Mouse (Mus musculus): ENCODE measurements at regions not wholly inside any gene's neighbourhood (a gene's known extent, or its start where the extent isn't known, plus 50 kb on each side); places are given as distances from the start of the nearest gene placed in this dataset.

- Histone ChIP-seq H3K9me3 (ENCODE audit: control insufficient read depth, low read length) (no peaks in the 10 kb centered on the region), H3K36me3 (ENCODE audit: control insufficient read depth, insufficient read depth, low read length) (no peaks in the 10 kb centered on the region; the same call in 1 of the 2 replicates), H3K27ac (ENCODE audit: low read depth, low read length) (no peak overlapping the region), H3K27me3 (ENCODE audit: control insufficient read depth, insufficient read depth, low read length) (no peaks in the 10 kb centered on the region), H3K4me1 (ENCODE audit: control insufficient read depth, insufficient read depth, low read length) (peaks cover 4% of the 10 kb centered on the region; the same call in 1 of the 2 replicates), H3K4me2 (no peak overlapping the region), H3K4me3 (ENCODE audit: low read depth, low read length) (no peak overlapping the region), H3K9ac (ENCODE audit: low read length) (no peak overlapping the region)
- WGBS: 73% methylated on average over 6 of the region's 6 CpGs
- ATAC-seq (ENCODE audit: low FRiP score): no peak
- no peak for DNase-seq (ENCODE audit: low spot score, missing footprints)
Measured at GRCm38 (mm10) chr11:86408686-86409579, 51.5 kb upstream of the Med13 start.

DNA sequence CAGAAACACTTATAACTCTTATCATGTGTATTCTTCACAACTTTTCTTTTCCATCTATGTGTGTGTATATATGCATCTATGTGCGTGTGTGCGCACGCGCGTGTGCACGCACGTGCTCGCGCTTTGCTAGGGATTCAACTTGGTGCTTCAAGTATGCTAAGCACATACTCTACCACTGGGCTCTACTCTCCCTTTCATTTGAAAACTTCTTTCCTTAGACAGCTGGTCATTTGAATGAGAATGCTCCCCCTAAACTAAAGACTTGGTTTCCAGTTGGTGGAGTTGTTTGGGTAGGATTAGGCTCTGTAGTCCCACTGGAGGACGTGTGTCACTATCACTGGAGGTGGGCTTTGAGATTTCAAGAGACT is 52.2 kb upstream of the Med13 start:
- no peak overlapping the region for H3K9ac ChIP-seq (ENCODE audit: low read length)
- H3K4me3 ChIP-seq (ENCODE audit: low read depth, low read length): no peak overlapping the region
- 83% methylated on average over 10 of the region's 10 CpGs for WGBS
- ATAC-seq (ENCODE audit: low FRiP score) (peak; percentile 62), DNase-seq (ENCODE audit: low spot score, missing footprints) (no peak)
- no peaks in the 10 kb centered on the region; the same call in 1 of the 2 replicates for H3K36me3 ChIP-seq (ENCODE audit: control insufficient read depth, insufficient read depth, low read length)
- H3K27me3 ChIP-seq (ENCODE audit: control insufficient read depth, insufficient read depth, low read length): no peaks in the 10 kb centered on the region
- H3K27ac ChIP-seq (ENCODE audit: low read depth, low read length): no peak overlapping the region
- peaks cover 4% of the 10 kb centered on the region; the same call in 1 of the 2 replicates for H3K4me1 ChIP-seq (ENCODE audit: control insufficient read depth, insufficient read depth, low read length)
- H3K4me2 ChIP-seq: no peak overlapping the region
- H3K9me3 ChIP-seq (ENCODE audit: control insufficient read depth, low read length): no peaks in the 10 kb centered on the region

DNA sequence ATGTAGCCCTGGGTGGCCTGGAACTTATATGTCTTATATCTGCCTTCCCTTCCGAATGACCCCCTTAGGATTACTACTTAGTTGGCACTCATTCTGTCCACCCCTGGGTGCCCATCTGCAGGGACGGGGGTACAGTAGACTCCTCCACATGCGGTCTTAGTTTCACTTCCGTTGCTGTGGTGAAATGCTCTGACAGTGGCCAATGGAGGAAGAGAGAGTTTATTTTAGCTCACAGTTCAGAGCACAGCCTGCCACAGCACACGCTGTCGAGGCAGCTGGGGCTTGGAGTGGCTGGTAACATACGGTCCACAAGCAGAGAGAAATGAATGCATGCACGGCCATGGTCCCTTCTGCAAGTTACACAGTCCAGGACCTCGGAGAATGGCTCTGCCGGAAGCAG is 53.1 kb upstream of the Med13 start:
- no peak for ATAC-seq (ENCODE audit: low FRiP score)
- no peaks in the 10 kb centered on the region for H3K27me3 ChIP-seq (ENCODE audit: control insufficient read depth, insufficient read depth, low read length)
- no peaks in the 10 kb centered on the region for H3K9me3 ChIP-seq (ENCODE audit: control insufficient read depth, low read length)
- H3K4me3 ChIP-seq (ENCODE audit: low read depth, low read length): no peak overlapping the region
- H3K4me1 ChIP-seq (ENCODE audit: control insufficient read depth, insufficient read depth, low read length): peaks cover 4% of the 10 kb centered on the region; the same call in 1 of the 2 replicates
- no peak overlapping the region for H3K9ac ChIP-seq (ENCODE audit: low read length)
- no peaks in the 10 kb centered on the region for H3K36me3 ChIP-seq (ENCODE audit: control insufficient read depth, insufficient read depth, low read length)
- WGBS: 88% methylated on average over 10 of the region's 10 CpGs
- DNase-seq (ENCODE audit: low spot score, missing footprints): no peak
- H3K27ac ChIP-seq (ENCODE audit: low read depth, low read length): no peak overlapping the region
- H3K4me2 ChIP-seq: no peak overlapping the region

- ATAC-seq (ENCODE audit: low FRiP score) (no peak), DNase-seq (ENCODE audit: low spot score, missing footprints) (no peak)
- no peak overlapping the region for H3K4me2 ChIP-seq
- no peak overlapping the region; the same call in 1 of the 2 replicates for H3K9ac ChIP-seq (ENCODE audit: low read length)
- H3K27ac ChIP-seq (ENCODE audit: low read depth, low read length): no peak overlapping the region
- peaks cover 6% of the 10 kb centered on the region; the same call in 1 of the 2 replicates for H3K4me1 ChIP-seq (ENCODE audit: control insufficient read depth, insufficient read depth, low read length)
- H3K4me3 ChIP-seq (ENCODE audit: low read depth, low read length): no peak overlapping the region
- 61% methylated on average over 13 of the region's 13 CpGs for WGBS
- H3K9me3 ChIP-seq (ENCODE audit: control insufficient read depth, low read length): no peaks in the 10 kb centered on the region
- H3K36me3 ChIP-seq (ENCODE audit: control insufficient read depth, insufficient read depth, low read length): no peaks in the 10 kb centered on the region
- no peaks in the 10 kb centered on the region for H3K27me3 ChIP-seq (ENCODE audit: control insufficient read depth, insufficient read depth, low read length)
Measured at GRCm38 (mm10) chr11:86412772-86413390, 55.5 kb upstream of the Med13 start.

DNA sequence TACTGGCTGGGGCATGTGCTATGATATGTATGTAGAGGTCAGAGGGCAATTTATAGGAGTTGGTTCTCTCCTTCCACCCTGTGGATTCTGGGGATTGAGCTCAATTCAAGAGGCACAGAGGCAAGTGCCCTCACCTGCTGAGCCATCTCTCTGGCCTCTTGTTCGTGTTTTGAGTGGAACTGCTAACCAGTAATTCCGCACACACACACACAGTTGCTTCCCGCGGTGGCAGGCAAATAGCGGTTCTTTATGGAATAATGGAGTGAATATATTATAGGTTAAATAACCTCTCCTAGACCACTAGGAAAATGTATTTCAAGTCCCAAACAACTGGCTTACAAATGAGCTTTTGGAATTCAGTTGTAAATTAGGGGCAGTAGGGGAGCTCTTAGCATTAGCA is 59.1 kb upstream of the Med13 start:
- Histone ChIP-seq H3K9ac (ENCODE audit: low read length) (no peak overlapping the region), H3K27me3 (ENCODE audit: control insufficient read depth, insufficient read depth, low read length) (no peaks in the 10 kb centered on the region)
- no peak for ATAC-seq (ENCODE audit: low FRiP score)

DNA sequence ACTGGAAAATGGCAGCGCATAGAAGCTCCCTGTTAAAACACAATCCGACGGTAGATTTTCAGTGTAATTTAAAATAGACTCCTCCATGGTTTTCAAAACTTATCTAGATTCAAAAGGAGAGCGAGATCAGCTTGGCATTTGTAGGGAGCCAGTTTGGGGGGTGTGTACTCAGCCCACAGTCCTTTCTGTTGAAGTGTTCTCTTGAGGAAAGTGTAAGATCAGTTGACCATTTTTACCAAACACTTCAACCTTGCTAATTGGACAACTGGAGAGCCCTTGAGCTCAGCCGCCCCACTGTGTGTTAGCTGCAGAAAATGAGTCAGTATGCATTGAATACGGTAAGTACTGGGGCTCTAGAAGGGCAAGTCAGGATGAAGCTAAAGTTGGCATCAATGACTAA is 59.8 kb upstream of the Med13 start:
- Histone ChIP-seq H3K9me3 (ENCODE audit: control insufficient read depth, low read length) (no peaks in the 10 kb centered on the region), H3K4me3 (ENCODE audit: low read depth, low read length) (no peak overlapping the region), H3K9ac (ENCODE audit: low read length) (no peak overlapping the region), H3K27me3 (ENCODE audit: control insufficient read depth, insufficient read depth, low read length) (no peaks in the 10 kb centered on the region), H3K4me1 (ENCODE audit: control insufficient read depth, insufficient read depth, low read length) (peaks cover 2% of the 10 kb centered on the region; the same call in 1 of the 2 replicates), H3K4me2 (no peak overlapping the region), H3K27ac (ENCODE audit: low read depth, low read length) (no peak overlapping the region), H3K36me3 (ENCODE audit: control insufficient read depth, insufficient read depth, low read length) (no peaks in the 10 kb centered on the region)
- ATAC-seq (ENCODE audit: low FRiP score): no peak
- WGBS: 73% methylated on average over 6 of the region's 6 CpGs
- DNase-seq (ENCODE audit: low spot score, missing footprints): no peak

More for the DNA sequence above, 59.1 kb upstream of the Med13 start:
- H3K4me3 ChIP-seq (ENCODE audit: low read depth, low read length): no peak overlapping the region
- H3K27ac ChIP-seq (ENCODE audit: low read depth, low read length): no peak overlapping the region
- DNase-seq (ENCODE audit: low spot score, missing footprints): no peak
- H3K4me2 ChIP-seq: no peak overlapping the region
- H3K4me1 ChIP-seq (ENCODE audit: control insufficient read depth, insufficient read depth, low read length): peaks cover 2% of the 10 kb centered on the region; the same call in 1 of the 2 replicates
- 50% methylated on average over 5 of the region's 5 CpGs for WGBS
- no peaks in the 10 kb centered on the region for H3K36me3 ChIP-seq (ENCODE audit: control insufficient read depth, insufficient read depth, low read length)
- no peaks in the 10 kb centered on the region for H3K9me3 ChIP-seq (ENCODE audit: control insufficient read depth, low read length)

DNA sequence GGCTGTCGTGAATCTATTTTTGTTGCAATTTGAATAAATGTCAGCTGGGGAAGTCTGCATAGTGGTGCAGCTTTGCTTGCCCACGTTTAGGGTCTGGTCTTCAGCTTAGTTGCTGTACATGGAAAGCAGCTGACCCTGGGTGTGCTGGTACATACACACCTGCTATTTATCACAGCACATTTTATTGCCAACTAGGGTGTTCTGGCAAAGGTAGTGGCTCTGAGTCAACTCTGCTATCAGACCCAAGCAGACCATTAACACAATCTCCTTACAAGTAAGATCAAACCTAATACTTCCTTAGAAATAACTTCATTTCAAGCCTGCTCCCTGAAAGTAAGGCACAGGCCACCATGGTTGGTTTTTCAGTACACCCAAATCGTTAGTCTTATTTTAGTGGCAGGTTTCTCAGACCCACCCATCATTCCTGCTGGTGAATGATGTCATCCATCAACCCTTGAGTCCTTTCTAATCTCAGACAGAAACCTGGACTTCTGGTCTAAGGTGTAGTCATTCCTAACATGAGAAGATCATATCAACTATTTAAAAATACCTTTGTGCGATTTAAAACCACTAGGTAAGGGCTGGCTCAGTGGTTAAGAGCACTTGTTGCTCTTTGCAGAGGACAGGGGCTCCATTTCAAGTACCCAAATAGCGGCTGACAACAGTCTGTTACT is 62.5 kb upstream of the Med13 start:
- ATAC-seq (ENCODE audit: low FRiP score): no peak
- Histone ChIP-seq H3K36me3 (ENCODE audit: control insufficient read depth, insufficient read depth, low read length) (no peaks in the 10 kb centered on the region), H3K9ac (ENCODE audit: low read length) (no peak overlapping the region), H3K4me2 (no peak overlapping the region), H3K4me3 (ENCODE audit: low read depth, low read length) (no peak overlapping the region), H3K27me3 (ENCODE audit: control insufficient read depth, insufficient read depth, low read length) (no peaks in the 10 kb centered on the region), H3K27ac (ENCODE audit: low read depth, low read length) (no peak overlapping the region), H3K4me1 (ENCODE audit: control insufficient read depth, insufficient read depth, low read length) (peaks cover 2% of the 10 kb centered on the region; the same call in 1 of the 2 replicates), H3K9me3 (ENCODE audit: control insufficient read depth, low read length) (no peaks in the 10 kb centered on the region)
- DNase-seq (ENCODE audit: low spot score, missing footprints): no peak
- WGBS: 86% methylated on average over 5 of the region's 5 CpGs

DNA sequence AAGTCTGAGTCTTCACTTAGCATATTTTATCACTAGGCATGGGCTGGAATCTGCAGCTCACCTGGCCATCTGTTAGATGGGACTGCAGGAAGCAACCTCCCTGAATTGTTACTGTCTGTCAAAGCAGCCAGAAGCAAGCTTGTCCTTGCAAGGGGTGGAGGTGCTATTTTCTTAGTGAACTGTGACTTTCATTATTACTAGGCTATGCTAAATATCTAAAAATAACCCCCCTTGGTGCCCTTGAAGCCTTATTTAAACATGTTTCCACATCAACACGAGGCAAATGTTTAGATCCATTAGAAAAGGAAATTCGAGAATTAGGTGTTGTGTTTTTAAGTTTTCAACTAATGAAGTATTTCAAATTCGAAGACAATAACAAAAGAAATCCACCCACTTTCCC is 55.5 kb upstream of the Rnft1 start:
- no peaks in the 10 kb centered on the region for H3K27me3 ChIP-seq (ENCODE audit: control insufficient read depth, insufficient read depth, low read length)
- H3K4me1 ChIP-seq (ENCODE audit: control insufficient read depth, insufficient read depth, low read length): no peaks in the 10 kb centered on the region
- no peaks in the 10 kb centered on the region for H3K36me3 ChIP-seq (ENCODE audit: control insufficient read depth, insufficient read depth, low read length)
- WGBS: 67% methylated on average over 3 of the region's 3 CpGs
- no peak overlapping the region for H3K27ac ChIP-seq (ENCODE audit: low read depth, low read length)
- DNase-seq (ENCODE audit: low spot score, missing footprints) (no peak), ATAC-seq (ENCODE audit: low FRiP score) (no peak)
- no peak overlapping the region for H3K4me3 ChIP-seq (ENCODE audit: low read depth, low read length)
- no peaks in the 10 kb centered on the region for H3K9me3 ChIP-seq (ENCODE audit: control insufficient read depth, low read length)
- no peak overlapping the region for H3K4me2 ChIP-seq
- H3K9ac ChIP-seq (ENCODE audit: low read length): no peak overlapping the region

DNA sequence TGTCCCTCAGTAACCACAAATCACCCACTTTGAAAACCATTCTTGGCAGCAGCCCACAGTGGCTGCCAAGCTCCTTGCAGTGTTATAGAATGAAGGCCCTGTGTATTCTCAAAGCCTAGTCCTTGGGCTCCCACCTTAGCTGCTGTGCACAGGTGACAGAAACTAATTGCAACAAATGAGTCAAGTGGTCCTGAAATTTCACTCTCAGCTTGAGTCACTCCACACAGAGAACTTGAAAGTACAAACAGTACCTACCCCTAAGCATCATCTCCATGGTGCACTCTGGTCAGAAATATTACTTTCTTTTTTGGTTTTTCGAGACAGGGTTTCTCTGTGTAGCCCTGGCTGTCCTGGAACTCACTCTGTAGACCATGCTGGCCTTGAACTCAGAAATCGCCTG is 54.2 kb upstream of the Rnft1 start:
- no peaks in the 10 kb centered on the region for H3K4me1 ChIP-seq (ENCODE audit: control insufficient read depth, insufficient read depth, low read length)
- 87% methylated on average over 2 of the region's 2 CpGs for WGBS
- ATAC-seq (ENCODE audit: low FRiP score) (no peak), DNase-seq (ENCODE audit: low spot score, missing footprints) (no peak)
- no peak overlapping the region for H3K27ac ChIP-seq (ENCODE audit: low read depth, low read length)
- H3K36me3 ChIP-seq (ENCODE audit: control insufficient read depth, insufficient read depth, low read length): no peaks in the 10 kb centered on the region
- H3K27me3 ChIP-seq (ENCODE audit: control insufficient read depth, insufficient read depth, low read length): no peaks in the 10 kb centered on the region
- H3K9me3 ChIP-seq (ENCODE audit: control insufficient read depth, low read length): no peaks in the 10 kb centered on the region
- no peak overlapping the region for H3K4me3 ChIP-seq (ENCODE audit: low read depth, low read length)
- H3K9ac ChIP-seq (ENCODE audit: low read length): no peak overlapping the region
- no peak overlapping the region for H3K4me2 ChIP-seq

Data from midbrain, embryonic 11.5 days (tissue).